Mouse (Mus musculus) bone marrow macrophage, adult 2 months (primary cell): Measurements from ENCODE around the gene Rita1.

Experiments used
- CTCF ChIP-seq: IDR thresholded peaks from 2 replicates; pipeline ENCODE4 v1.5.1; 2012; ENCODE audit warnings: low read depth, mild to moderate bottlenecking, low read length, moderate library complexity
- POLR2A ChIP-seq: IDR thresholded peaks from 2 replicates; pipeline ENCODE4 v1.6.1; 2012; ENCODE audit warnings: mild to moderate bottlenecking, low read depth, low read length, borderline replicate concordance

- TF ChIP-seq CTCF (no peak), POLR2A (no peak)
Observed at GRCm38 (mm10) chr5:120599625-120600024, 12.8 kb downstream of the Rita1 start.
